Mouse (Mus musculus) right cerebral cortex, postnatal 4 days (tissue): ENCODE data around the gene Tspan4.
"Not testable (repeated sequence)": the region's sequence is repeated elsewhere in the genome, so short reads cannot be mapped to it uniquely, and the experiment has no call there.

Source experiments
- DNase-seq: peaks from one replicate; pipeline ENCODE4 v3.0.0-alpha.2; 2022

Gene Tspan4

GRCm38 (mm10) chr7:141439140-141439679 is 35.8 kb upstream of the Tspan4 start:
- DNase-seq = no peak

GRCm38 (mm10) chr7:141439811-141440210 is 35.2 kb upstream of the Tspan4 start:
- DNase-seq = no peak

- DNase-seq = peak; percentile 74
Observed at GRCm38 (mm10) chr7:141440613-141441012, 34.4 kb upstream of the Tspan4 start.

GRCm38 (mm10) chr7:141441460-141441859 is 33.6 kb upstream of the Tspan4 start:
- no peak for DNase-seq

GRCm38 (mm10) chr7:141442199-141442598 is 32.8 kb upstream of the Tspan4 start:
- DNase-seq = no peak

GRCm38 (mm10) chr7:141443081-141443821 is 31.8 kb upstream of the Tspan4 start:
- no peak for DNase-seq

- DNase-seq = no peak
Observed at GRCm38 (mm10) chr7:141443828-141444237, 31.2 kb upstream of the Tspan4 start, which contains the start of gene Pidd1. Gene Pidd1 (minus strand): TSS chr7:141444025.

GRCm38 (mm10) chr7:141446374-141446773 is 28.7 kb upstream of the Tspan4 start:
- DNase-seq = not testable (repeated sequence)

- peak; percentile 88 for DNase-seq
Observed at GRCm38 (mm10) chr7:141447110-141447991, 27.7 kb upstream of the Tspan4 start, which contains the start of gene Rplp2. Gene Rplp2 (plus strand): TSS chr7:141447370.

- DNase-seq = no peak
Observed at GRCm38 (mm10) chr7:141451928-141452327, 23.1 kb upstream of the Tspan4 start.

GRCm38 (mm10) chr7:141453636-141454035 is 21.4 kb upstream of the Tspan4 start:
- DNase-seq = no peak

- peak; percentile 90 for DNase-seq
Observed at GRCm38 (mm10) chr7:141454967-141455551, 20.0 kb upstream of the Tspan4 start, which contains the start of gene Pnpla2. Gene Pnpla2 (plus strand): TSS chr7:141455198.

- peak; percentile 23 for DNase-seq
Observed at GRCm38 (mm10) chr7:141455610-141456314, 19.3 kb upstream of the Tspan4 start.

GRCm38 (mm10) chr7:141456739-141457138 is 18.3 kb upstream of the Tspan4 start:
- no peak for DNase-seq

- no peak for DNase-seq
Observed at GRCm38 (mm10) chr7:141457236-141457635, 17.8 kb upstream of the Tspan4 start.

GRCm38 (mm10) chr7:141457986-141458660 is 16.9 kb upstream of the Tspan4 start:
- no peak for DNase-seq

GRCm38 (mm10) chr7:141458661-141459060 is 16.4 kb upstream of the Tspan4 start:
- DNase-seq = no peak

GRCm38 (mm10) chr7:141459301-141459711 is 15.7 kb upstream of the Tspan4 start:
- DNase-seq = no peak

- no peak for DNase-seq
Observed at GRCm38 (mm10) chr7:141460001-141460390, 15.0 kb upstream of the Tspan4 start.

- no peak for DNase-seq
Observed at GRCm38 (mm10) chr7:141460391-141461113, 14.5 kb upstream of the Tspan4 start, which contains the start of gene Cracr2b. Gene Cracr2b (plus strand): TSS chr7:141461094.
